Mouse (Mus musculus) MEL-GATA-1-ER (cell line): ENCODE measurements around the gene Cops2.

Experiments used
- DNase-seq: peaks from one replicate; pipeline ENCODE4 v3.0.0-alpha.2; 2012; ENCODE audit warnings: low read depth; ENCODE audit errors: extremely low read depth

Cops2 gene

DNA sequence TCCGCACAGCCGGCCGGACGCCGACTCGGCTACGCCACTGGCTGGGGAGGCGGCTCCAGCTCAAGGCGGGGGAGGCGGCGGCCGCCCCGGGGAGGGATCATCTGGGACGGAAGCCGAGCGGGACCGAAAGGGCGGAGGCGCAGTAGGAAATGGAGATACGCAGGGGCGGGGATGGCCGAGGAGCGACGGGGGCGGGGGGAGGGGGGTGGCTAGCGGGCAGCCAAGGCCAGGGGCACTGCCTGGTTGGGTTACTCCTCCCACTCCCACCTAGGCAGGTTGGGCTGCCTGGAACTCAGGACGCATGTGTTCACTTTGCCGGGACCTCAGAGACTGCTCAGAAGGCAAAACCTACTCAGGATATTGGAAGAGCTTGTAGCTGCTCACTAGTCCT lies 76.2 kb downstream of the Cops2 start, which contains the start of gene Secisbp2l:
Gene Secisbp2l, minus strand, starts transcription at position 152 of the 391 bp plus-strand sequence.
- peak; percentile 52 for DNase-seq

GRCm38 (mm10) chr2:125781978-125782718 lies 76.8 kb downstream of the Cops2 start:
- DNase-seq: no peak

GRCm38 (mm10) chr2:125781006-125781405 lies 77.9 kb downstream of the Cops2 start:
- DNase-seq: no peak
